Mouse (Mus musculus) kidney, postnatal 4 days (tissue): ENCODE measurements around the gene Iqsec1.

ENCODE experiments used
- DNase-seq, 2 experiments: peaks; one replicate each; pipeline ENCODE4 v3.0.0; 2021; ENCODE audit warnings: mixed read lengths in 2 of 2

The Iqsec1 gene

GRCm38 (mm10) chr6:90812072-90812471, 176.4 kb downstream of the Iqsec1 start:
- no peak for DNase-seq

GRCm38 (mm10) chr6:90810576-90810975, 177.9 kb downstream of the Iqsec1 start:
- DNase-seq = no peak

- peak; percentile 69 to 79 for DNase-seq
These were observed 178.5 kb downstream of the Iqsec1 start for GRCm38 (mm10) chr6:90809960-90810362.

- no peak for DNase-seq
These were observed 179.2 kb downstream of the Iqsec1 start for GRCm38 (mm10) chr6:90809077-90809840.

- DNase-seq = peak; percentile 8 to 20
These were observed 179.9 kb downstream of the Iqsec1 start for GRCm38 (mm10) chr6:90808544-90808943.

GRCm38 (mm10) chr6:90808134-90808533, 180.4 kb downstream of the Iqsec1 start:
- no peak for DNase-seq

- no peak for DNase-seq
These were observed 180.9 kb downstream of the Iqsec1 start for GRCm38 (mm10) chr6:90807581-90807980.

- no peak for DNase-seq
These were observed 181.7 kb downstream of the Iqsec1 start for GRCm38 (mm10) chr6:90806743-90807142.

GRCm38 (mm10) chr6:90805101-90805500, 183.4 kb downstream of the Iqsec1 start:
- no peak for DNase-seq

GRCm38 (mm10) chr6:90804646-90805045, 183.8 kb downstream of the Iqsec1 start:
- no peak for DNase-seq

- DNase-seq = no peak
These were observed 185.9 kb downstream of the Iqsec1 start for GRCm38 (mm10) chr6:90802604-90803003.

- no peak for DNase-seq
These were observed 186.4 kb downstream of the Iqsec1 start for GRCm38 (mm10) chr6:90802058-90802457.

- DNase-seq = no peak
These were observed 187.7 kb downstream of the Iqsec1 start for GRCm38 (mm10) chr6:90800825-90801224.

- DNase-seq = no peak
These were observed 189.4 kb downstream of the Iqsec1 start for GRCm38 (mm10) chr6:90799116-90799515.

- no peak for DNase-seq
These were observed 190.3 kb downstream of the Iqsec1 start for GRCm38 (mm10) chr6:90798201-90798600.

GRCm38 (mm10) chr6:90796902-90797596, 191.4 kb downstream of the Iqsec1 start:
- DNase-seq = no peak

- DNase-seq = no peak
These were observed 197.6 kb downstream of the Iqsec1 start for GRCm38 (mm10) chr6:90790901-90791300.

GRCm38 (mm10) chr6:90789520-90789919, 199.0 kb downstream of the Iqsec1 start:
- DNase-seq = no peak

GRCm38 (mm10) chr6:90787587-90787986, 200.9 kb downstream of the Iqsec1 start:
- DNase-seq = no peak

- peak; percentile 24 to 46 for DNase-seq
These were observed 201.4 kb downstream of the Iqsec1 start for GRCm38 (mm10) chr6:90787036-90787435.

GRCm38 (mm10) chr6:90786589-90786988, 201.9 kb downstream of the Iqsec1 start:
- DNase-seq = no peak

- DNase-seq = no peak
These were observed 204.5 kb downstream of the Iqsec1 start for GRCm38 (mm10) chr6:90783945-90784344.

- DNase-seq = no peak
These were observed 205.3 kb downstream of the Iqsec1 start for GRCm38 (mm10) chr6:90783176-90783575.
